Mouse (Mus musculus): ENCODE data around the gene Tpst1.

GRCm38 (mm10) chr5:130109348-130109747, 36.2 kb downstream of the Tpst1 start:
- TF ChIP-seq POLR2A (IDR thresholded peaks at IDR 0.05; ENCODE audit: insufficient read length, low read depth) (no peak), CEBPB (IDR thresholded peaks at IDR 0.05; ENCODE audit: insufficient read depth, poor library complexity, severe bottlenecking) (no peak)
